In the genomic region with DNA sequence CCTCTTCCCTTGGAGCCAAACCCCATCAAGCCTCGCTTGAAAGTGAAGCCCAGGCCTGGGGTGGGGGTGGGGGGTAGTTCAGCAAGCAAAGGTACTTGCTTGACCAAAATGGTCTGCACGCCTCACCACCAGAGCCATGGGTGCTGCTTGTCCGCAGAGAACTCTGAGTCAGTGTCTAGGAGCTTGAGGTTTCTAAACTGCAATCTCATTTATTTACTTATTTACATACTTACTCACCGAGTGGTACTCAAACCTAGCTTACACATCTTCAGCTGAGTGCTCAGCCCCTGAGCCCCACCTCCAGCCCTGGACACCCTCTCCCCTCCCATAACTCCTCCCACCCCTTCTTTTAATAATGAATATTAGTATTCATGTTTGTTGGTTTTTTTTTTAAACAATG, we compare ENCODE assay signal across 14 mouse cellular contexts. TPM values are rescaled to one million over a fixed set of nuclear protein-coding genes. Genes with fewer than 3 reads are reported as not detected.
DNase-seq lines count a peak whose midpoint lies in the region; ATAC-seq lines count a peak whose summit lies in the region.
"Had no signal": no experiment of that assay in that cellular context is flagged by ENCODE, and none has a peak within 500 bp of the region (broad histone marks: within the 10 kb centered on the region; RNA-seq: fewer than 3 reads in every experiment).

No protein-coding gene starts in this region.

- peak overlapping the region in 1 of 2 experiments; percentile 99; a peak in 2 of 4 replicates for H3K27ac ChIP-seq in heart, embryonic 14.5 days (replicated peaks in 1 of 2; ENCODE audit: control insufficient read depth in 1 of 2, insufficient read depth in 1 of 2, low read depth in 2 of 2, low read length in 2 of 2)
- H3K27ac ChIP-seq in macrophage = peak overlapping the region; percentile 99
- H3K27ac ChIP-seq: limb, embryonic 12.5 days; liver, embryonic 15.5 days; midbrain, embryonic 13.5 days had no signal

- no peak for DNase-seq in heart, postnatal 25 days (ENCODE audit: low spot score)
- peak; percentile 52 to 60 for DNase-seq in lung, adult 18-20 months
- DNase-seq in lung, postnatal 10 days = no peak
- DNase-seq in NIH3T3 (ENCODE audit: low read depth) = peak; percentile 55
- no peak for DNase-seq in frontal cortex, postnatal 14 days (ENCODE audit: low spot score in 2 of 2)
- DNase-seq: cerebellum, adult 2 months; kidney, postnatal 36 days; layer of hippocampus, postnatal 36 days; thymus, adult 2 months had no signal

- peaks cover 60% of the 10 kb centered on the region for H3K36me3 ChIP-seq in heart, embryonic 14.5 days (ENCODE audit: control insufficient read depth, insufficient read depth, low read length)
- H3K36me3 ChIP-seq in macrophage (ENCODE audit: inconsistent target) = peaks cover 20% of the 10 kb centered on the region
- H3K36me3 ChIP-seq: liver, embryonic 15.5 days had no signal

- WGBS in heart, embryonic 14.5 days = 68% methylated on average over 4 of the region's 4 CpGs
- WGBS in macrophage (ENCODE audit: missing documents) = 54% methylated on average over 3 of the region's 4 CpGs

- no peak overlapping the region for H3K4me3 ChIP-seq in heart, embryonic 14.5 days (ENCODE audit: control insufficient read depth in 1 of 2, insufficient read depth in 1 of 2, low read depth in 1 of 2, low read length in 2 of 2)
- H3K4me3 ChIP-seq in macrophage (ENCODE audit: inconsistent target) = no peak overlapping the region
- H3K4me3 ChIP-seq: limb, embryonic 12.5 days; liver, embryonic 15.5 days; midbrain, embryonic 13.5 days had no signal

- ATAC-seq in heart, embryonic 14.5 days (ENCODE audit: insufficient number of reproducible peaks, insufficient read depth, low FRiP score, low read depth) = no peak
- ATAC-seq: midbrain, embryonic 13.5 days had no signal

- no peaks in the 10 kb centered on the region for H3K9me3 ChIP-seq in heart, embryonic 14.5 days (ENCODE audit: control insufficient read depth, low read length)
- H3K9me3 ChIP-seq: limb, embryonic 12.5 days; liver, embryonic 15.5 days; midbrain, embryonic 13.5 days had no signal

- H3K9ac ChIP-seq in heart, embryonic 14.5 days (ENCODE audit: low read length) = peak overlapping the region; percentile 44; the same call in 1 of the 2 replicates
- H3K9ac ChIP-seq: limb, embryonic 12.5 days; liver, embryonic 15.5 days; midbrain, embryonic 13.5 days had no signal

- intact Hi-C loops in heart, postnatal 25 days (cut with DNase I) = no loop called here

- H3K79me2 ChIP-seq in macrophage (ENCODE audit: inconsistent target) = peaks cover 67% of the 10 kb centered on the region

- H3K27me3 ChIP-seq in heart, embryonic 14.5 days (ENCODE audit: control insufficient read depth, insufficient read depth, low read length) = no peaks in the 10 kb centered on the region
- H3K27me3 ChIP-seq: limb, embryonic 12.5 days; liver, embryonic 15.5 days; midbrain, embryonic 13.5 days had no signal

- H3K4me2 ChIP-seq in heart, embryonic 14.5 days (ENCODE audit: low read length) = no peak overlapping the region
- H3K4me2 ChIP-seq: limb, embryonic 12.5 days; liver, embryonic 15.5 days; midbrain, embryonic 13.5 days had no signal

- peaks cover 25 to 44% of the 10 kb centered on the region in 2 experiments for H3K4me1 ChIP-seq in heart, embryonic 14.5 days (ENCODE audit: control insufficient read depth in 2 of 2, insufficient read depth in 2 of 2, low read length in 2 of 2)

RNA-seq across cellular contexts. Expression of a gene that starts 48.6 kb away (rescaled TPM):
- 44.8 and 48.7 TPM in 2 replicates for polyA plus RNA-seq in heart, embryonic 14.5 days (2014; fragmentation: Nextera tagmentation; extraction: Ambion mirVana)
- total RNA-seq in heart, postnatal 25 days (2021) = 10 to 100 TPM; 85.3 to 95.1 TPM
- total RNA-seq in macrophage (2018; cell fraction: chromatin; rRNA removed) = 1,000 to 10,000 TPM in 3 of 26 experiments, 100 to 1,000 TPM in 23; 182 to 1,452 (median 590) TPM
- total RNA-seq in macrophage (2018; cell fraction: cytosol; rRNA removed) = 100 to 1,000 TPM in 25 of 26 experiments, 10 to 100 TPM in 1; 83.9 to 342 (median 173) TPM
- total RNA-seq in macrophage (2018; cell fraction: nucleus; rRNA removed) = 100 to 1,000 TPM; 125 to 674 (median 269) TPM
- 76.3 to 253 TPM (median 241 TPM) in 3 replicates for polyA plus RNA-seq in macrophage (2018)

Comparison
In these comparisons a context has a peak if more than half of its experiments do, and no peak if none do; other contexts are left out.
1. DNase-seq: peak in lung, adult 18-20 months (2 of 2) and NIH3T3 (single experiment); none in heart, postnatal 25 days (single experiment), lung, postnatal 10 days (single experiment) and frontal cortex, postnatal 14 days (0 of 2).